Mouse (Mus musculus): Measurements from ENCODE around the gene Gm5136. TPM values are rescaled to one million over a fixed set of nuclear protein-coding genes. Genes with fewer than 3 reads are reported as not detected.

Gene Gm5136
- polyA plus RNA-seq (2015; fragmentation: Nextera tagmentation; extraction: Ambion mirVana), result not detected in 2 replicates

GRCm38 (mm10) chr10:108699946-108700345 lies at the start of gene Gm5136:
Gm5136 (minus strand) TSS chr10:108700160.

